8 mouse cellular contexts compared by ENCODE assay signal in genomic region chr5:146832769-146833448, GRCm38 (mm10). TPM values are rescaled to one million over a fixed set of nuclear protein-coding genes. Genes with fewer than 3 reads are reported as not detected.
DNase-seq lines count a peak whose midpoint lies in the region; ATAC-seq and TF ChIP-seq lines count a peak whose summit lies in the region.

Gene Rpl21, plus strand, starts transcription at chr5:146832890.

- H3K9ac ChIP-seq in ES-E14 (ENCODE audit: insufficient read depth, low read depth, low read length, poor library complexity, severe bottlenecking): peak within 1 kb of the TSS; percentile 96
- H3K9ac ChIP-seq in forebrain, embryonic 15.5 days (replicated peaks): peak within 1 kb of the TSS; percentile 95

- H3K9me3 ChIP-seq in ES-E14 (ENCODE audit: control insufficient read depth, insufficient read depth, low read depth, low read length): no peaks in the 10 kb centered on the region
- H3K9me3 ChIP-seq in forebrain, embryonic 15.5 days: no peaks in the 10 kb centered on the region

- WGBS in forebrain, embryonic 15.5 days: under 1% methylated on average over 60 of the region's 60 CpGs
- WGBS in lung, adult 2 months: under 1% methylated on average over 60 of the region's 60 CpGs

- H3K4me1 ChIP-seq in ES-E14 (ENCODE audit: control insufficient read depth in 2 of 2, insufficient read depth in 2 of 2, low read length in 2 of 2, poor library complexity in 1 of 2): peaks cover 0 to 2% of the 10 kb centered on the region in 2 experiments; a peak in 1 of 4 replicates
- peaks cover 20% of the 10 kb centered on the region for H3K4me1 ChIP-seq in forebrain, embryonic 15.5 days
- peaks cover 7% of the 10 kb centered on the region for H3K4me1 ChIP-seq in lung, adult 2 months (ENCODE audit: control insufficient read depth, insufficient read depth, low read length)

- in situ Hi-C loops in ES-E14 (cut with MboI; ENCODE audit: low sequenced_read_pairs in 2 of 2, unreplicated experiment in 2 of 2): no loop called here

- H3K4me2 ChIP-seq in forebrain, embryonic 15.5 days (replicated peaks): peak within 1 kb of the TSS; percentile 56

- TF ChIP-seq POLR2A in lung, adult 2 months (IDR thresholded peaks at IDR 0.05; ENCODE audit: borderline replicate concordance, extremely low read depth, low read depth, low read length): peak; percentile 98

- peaks cover 40% of the 10 kb centered on the region for H3K36me3 ChIP-seq in ES-E14 (ENCODE audit: control insufficient read depth, insufficient read depth, low read length, poor library complexity, severe bottlenecking)
- H3K36me3 ChIP-seq in forebrain, embryonic 15.5 days: peaks cover 35% of the 10 kb centered on the region

- peak within 1 kb of the TSS; percentile 88 for H3K27ac ChIP-seq in ES-E14 (ENCODE audit: insufficient read depth, low read depth, low read length, poor library complexity, severe bottlenecking)
- H3K27ac ChIP-seq in forebrain, embryonic 15.5 days (replicated peaks): peak within 1 kb of the TSS; percentile 88

- H3K27me3 ChIP-seq in forebrain, embryonic 15.5 days: no peaks in the 10 kb centered on the region

- DNase-seq in ES-E14 (ENCODE audit: low read depth, low spot score): peak; percentile 83
- DNase-seq in cerebellum, adult 11-12 months: peak; percentile 92
- peak; percentile 86 for DNase-seq in heart, postnatal 25 days (ENCODE audit: low spot score)
- peak; percentile 91 to 97 for DNase-seq in layer of hippocampus, adult 18-20 months (ENCODE audit: low spot score in 2 of 2)
- peak; percentile 97 for DNase-seq in lung, adult 2 months
- peak; percentile 83 to 86 for DNase-seq in thymus, adult 18-20 months

- intact Hi-C loops in heart, postnatal 25 days (cut with DNase I): loop anchor here (10.0 kb wide), 1 partner anchor 242 kb away; the partner anchor contains the start of genes Lnx2 and Polr1d

- TF ChIP-seq CTCF in lung, adult 2 months (IDR thresholded peaks at IDR 0.05; ENCODE audit: insufficient read depth, low read length): no peak

- peak within 1 kb of the TSS; percentile 82 to 92 for H3K4me3 ChIP-seq in ES-E14 (ENCODE audit: insufficient read depth in 1 of 2, low read depth in 1 of 2, low read length in 2 of 2, poor library complexity in 1 of 2, severe bottlenecking in 1 of 2)
- peak within 1 kb of the TSS; percentile 84 for H3K4me3 ChIP-seq in forebrain, embryonic 15.5 days
- peak within 1 kb of the TSS; percentile 99 for H3K4me3 ChIP-seq in lung, adult 2 months (replicated peaks; ENCODE audit: extremely low read depth, low read depth, low read length)

- peak; percentile 99 for ATAC-seq in forebrain, embryonic 15.5 days (replicated peaks)
- ATAC-seq in neutrophil, adult 5-6 weeks (ENCODE audit: extremely low read depth, insufficient number of reproducible peaks, low FRiP score, poor library complexity, severe bottlenecking): peak; percentile 94

TF ChIP-seq in ES-E14, 5 proteins besides CTCF, POLR2A, EP300 and RAD21:
- no peak for TF ChIP-seq CHD2 (IDR thresholded peaks at IDR 0.05; ENCODE audit: low read depth, low read length)
- no peak for TF ChIP-seq ZNF384 (IDR thresholded peaks at IDR 0.05; ENCODE audit: low read depth, low read length)
- peak; percentile 74; the same call in 1 of the 2 replicates for TF ChIP-seq HCFC1 (IDR thresholded peaks at IDR 0.05; ENCODE audit: borderline replicate concordance, insufficient read depth, low read length)

RNA-seq across cellular contexts. Expression of gene Rpl21, which starts in this region (rescaled TPM):
- total RNA-seq in ES-E14 (2012; rRNA removed): 1,013 and 1,099 TPM in 2 replicates
- 358 and 359 TPM in 2 replicates for polyA plus RNA-seq in forebrain, embryonic 15.5 days (2015; fragmentation: Nextera tagmentation; extraction: Ambion mirVana)
- 100 to 1,000 TPM; 120 to 125 TPM for total RNA-seq in heart, postnatal 25 days (2021)
- 100 to 1,000 TPM; 206 to 211 TPM for total RNA-seq in layer of hippocampus, adult 18-20 months (2021)
- 43.4 and 72.0 TPM in 2 replicates for polyA plus RNA-seq in lung, adult 2 months (2012; rRNA removed)
- 1,154 and 1,168 TPM in 2 replicates for total RNA-seq in neutrophil, adult 5-6 weeks (2017)

Comparison
In these comparisons a context has a peak if more than half of its experiments do, and no peak if none do; other contexts are left out.
1. Peak in every context shown above with its lines: DNase-seq, ATAC-seq, H3K4me3 ChIP-seq and H3K27ac ChIP-seq.